Mouse (Mus musculus): ENCODE results near the gene Tlx2. TPM values are rescaled to one million over a fixed set of nuclear protein-coding genes. Genes with fewer than 3 reads are reported as not detected.

Gene Tlx2
- not detected for total RNA-seq (2021)
- long read RNA-seq, experiment 1: 0 reads
- long read RNA-seq, experiment 2: 0 reads

DNA sequence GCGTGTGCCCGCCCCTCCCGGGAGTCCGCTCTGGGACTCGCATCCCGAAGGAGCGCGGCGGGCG, at the start of gene Tlx2:
TSS of gene Tlx2 (minus strand) at position 47 of the 64 bp plus-strand sequence.
- DNase-seq (ENCODE audit: low spot score in 2 of 2): no peak

- DNase-seq (ENCODE audit: low spot score in 2 of 2): no peak
These were observed 49.6 kb upstream of the Tlx2 start for GRCm38 (mm10) chr6:83119734-83120051.

GRCm38 (mm10) chr6:83118825-83119733, 49.0 kb upstream of the Tlx2 start:
- no peak for DNase-seq (ENCODE audit: low spot score in 2 of 2)

DNA sequence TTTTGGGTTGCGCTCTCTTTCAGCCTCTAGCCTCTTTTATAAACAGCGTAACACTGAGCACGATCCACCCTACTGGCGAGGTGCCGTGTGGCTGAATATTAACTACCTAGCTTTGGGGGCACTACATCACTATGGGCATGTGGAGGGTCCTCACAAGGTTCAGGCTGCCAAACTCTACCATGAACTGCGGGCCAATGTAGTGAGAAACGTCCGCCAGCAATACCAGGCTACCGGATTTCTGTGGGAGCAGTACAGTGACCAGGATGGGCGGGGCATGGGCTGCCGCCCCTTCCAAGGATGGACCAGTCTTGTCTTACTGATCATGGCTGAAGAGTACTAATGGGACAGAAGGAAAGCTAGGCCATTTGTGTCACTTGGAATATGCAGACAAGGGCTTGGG, 48.3 kb upstream of the Tlx2 start:
- no peak for DNase-seq (ENCODE audit: low spot score in 2 of 2)

- DNase-seq (ENCODE audit: low spot score in 2 of 2): no peak
These were observed 47.5 kb upstream of the Tlx2 start for GRCm38 (mm10) chr6:83117616-83118015.

- DNase-seq (ENCODE audit: low spot score in 2 of 2): no peak
These were observed 47.0 kb upstream of the Tlx2 start for GRCm38 (mm10) chr6:83117165-83117438.

DNA sequence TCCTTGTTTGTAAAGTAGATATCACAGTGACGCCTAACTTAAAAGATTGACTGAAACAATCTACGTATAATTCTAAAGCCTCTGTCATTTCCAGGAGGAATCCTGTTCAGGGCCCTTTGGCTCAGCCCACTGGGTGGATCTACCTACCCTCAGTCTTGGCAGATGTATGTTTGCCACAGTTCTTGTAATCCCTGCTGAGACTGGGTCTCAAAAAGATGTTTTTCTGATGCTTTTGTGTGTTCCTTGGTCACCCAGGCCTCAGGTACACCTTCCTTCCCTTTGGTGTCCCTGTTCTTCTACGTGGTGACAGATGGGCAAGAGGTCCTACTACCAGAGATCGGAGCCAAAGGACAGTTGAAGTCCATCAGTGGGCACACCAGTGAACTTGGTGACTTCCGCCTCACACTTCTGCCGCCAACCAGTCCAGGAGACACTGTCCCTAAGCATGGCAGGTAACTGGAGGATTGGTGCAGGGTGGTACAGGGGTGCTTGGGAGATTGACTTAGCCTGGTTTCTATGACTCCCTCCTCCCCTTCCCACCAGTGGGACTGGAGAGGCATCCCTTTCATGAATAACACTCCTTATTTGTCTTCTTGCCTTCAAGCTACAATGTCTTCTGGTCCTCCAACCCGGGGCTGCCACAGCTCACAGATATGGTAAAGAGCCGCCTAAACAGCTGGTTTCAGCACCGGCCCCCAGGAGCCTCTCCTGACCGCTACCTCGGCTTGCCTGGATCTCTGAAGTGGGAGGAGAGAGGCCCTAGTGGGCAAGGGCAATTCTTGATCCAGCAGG, 46.5 kb upstream of the Tlx2 start:
- no peak for DNase-seq (ENCODE audit: low spot score in 2 of 2)

DNA sequence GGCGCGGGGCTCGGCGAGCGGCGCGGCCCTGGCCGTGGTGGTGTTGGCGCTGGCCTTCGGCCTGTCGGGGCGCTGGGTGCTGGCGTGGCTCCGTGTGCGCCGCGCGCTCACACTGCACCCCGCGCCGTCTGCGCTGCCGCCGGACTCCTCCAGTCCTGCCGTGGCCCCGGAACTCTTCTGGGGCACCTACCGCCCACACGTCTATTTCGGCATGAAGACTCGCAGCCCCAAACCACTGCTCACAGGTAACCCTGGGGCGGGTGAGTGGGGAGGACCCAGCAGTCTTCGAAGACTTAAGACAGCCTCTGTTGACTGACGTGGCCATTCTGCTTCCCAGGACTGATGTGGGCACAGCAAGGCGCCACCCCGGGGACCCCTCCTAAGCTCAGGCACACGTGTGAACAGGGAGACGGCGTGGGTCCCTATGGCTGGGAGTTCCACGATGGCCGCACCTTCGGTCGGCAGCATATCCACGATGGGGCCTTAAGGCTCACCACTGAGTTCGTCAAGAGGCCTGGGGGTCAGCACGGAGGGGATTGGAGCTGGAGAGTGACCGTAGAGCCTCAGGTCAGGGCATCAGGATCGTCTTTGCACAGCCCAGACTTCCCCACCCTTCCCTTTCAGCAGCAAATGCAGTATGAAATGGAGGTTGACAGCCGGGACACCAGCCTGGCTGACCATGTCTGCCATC, 45.7 kb upstream of the Tlx2 start:
- peak in 1 of 2 experiments; percentile 17 for DNase-seq (ENCODE audit: low spot score in 2 of 2)

- peak; percentile 88 to 93 for DNase-seq (ENCODE audit: low spot score in 2 of 2)
These were observed 45.0 kb upstream of the Tlx2 start, which contains the start of gene Mogs for GRCm38 (mm10) chr6:83115011-83115671. Gene Mogs, plus strand, starts transcription at chr6:83115496.

- DNase-seq (ENCODE audit: low spot score in 2 of 2): no peak
These were observed 41.5 kb upstream of the Tlx2 start for GRCm38 (mm10) chr6:83111510-83112136.

- peak; percentile 78 to 82 for DNase-seq (ENCODE audit: low spot score in 2 of 2)
These were observed 38.9 kb upstream of the Tlx2 start, which contains the start of gene Mrpl53 for GRCm38 (mm10) chr6:83108762-83109668. Gene Mrpl53, plus strand, starts transcription at chr6:83109040.

GRCm38 (mm10) chr6:83107566-83108400, 37.7 kb upstream of the Tlx2 start:
- peak in 1 of 2 experiments; percentile 67 for DNase-seq (ENCODE audit: low spot score in 2 of 2)

DNA sequence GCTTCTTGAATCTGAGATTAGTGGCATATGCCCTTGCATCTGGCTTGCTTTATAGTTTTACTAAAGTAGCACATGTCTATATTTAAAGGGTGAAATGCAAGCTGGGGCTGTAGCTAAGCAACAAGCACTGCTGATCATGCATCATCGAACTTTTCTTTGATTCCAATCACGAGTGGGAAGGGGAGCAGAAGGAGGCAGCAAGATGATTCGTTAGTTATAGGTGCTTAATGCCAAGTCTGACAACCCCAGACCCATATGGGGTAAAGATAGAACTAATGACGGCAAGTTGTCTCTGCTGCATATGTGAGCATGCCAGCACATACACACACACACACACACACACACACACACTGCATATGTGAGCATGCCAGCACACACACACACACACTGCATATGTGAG, 34.1 kb upstream of the Tlx2 start:
- peak; percentile 24 to 77 for DNase-seq (ENCODE audit: low spot score in 2 of 2)

GRCm38 (mm10) chr6:83103130-83103650, 33.1 kb upstream of the Tlx2 start:
- no peak for DNase-seq (ENCODE audit: low spot score in 2 of 2)

GRCm38 (mm10) chr6:83101688-83102556, 31.8 kb upstream of the Tlx2 start:
- DNase-seq (ENCODE audit: low spot score in 2 of 2): peak in 1 of 2 experiments; percentile 58

DNA sequence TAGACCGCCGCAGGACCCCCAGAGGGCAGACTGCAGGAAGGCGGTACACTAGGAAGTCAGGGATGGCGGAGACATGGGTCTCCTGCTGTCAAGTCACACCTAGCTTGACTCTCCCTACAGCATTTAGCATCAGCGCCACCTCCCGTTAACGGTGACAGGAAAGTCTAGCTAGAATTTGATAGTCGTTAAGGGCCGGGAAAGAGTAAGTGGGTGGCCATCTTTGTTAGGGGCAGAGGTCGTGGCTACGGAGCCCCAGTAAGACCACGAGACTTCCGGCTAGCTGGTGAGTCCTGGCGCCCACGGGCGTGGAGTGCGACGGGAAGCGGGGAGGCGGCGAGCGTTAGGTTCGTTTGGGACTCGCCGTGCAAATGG, 31.2 kb upstream of the Tlx2 start, which contains the start of the genes Ccdc142 and Gm42688:
TSS of gene Ccdc142 (plus strand) at position 286 of the 372 bp plus-strand sequence.
TSS of gene Gm42688 (plus strand) at position 302 of the 372 bp plus-strand sequence.
- peak; percentile 87 to 94 for DNase-seq (ENCODE audit: low spot score in 2 of 2)

DNA sequence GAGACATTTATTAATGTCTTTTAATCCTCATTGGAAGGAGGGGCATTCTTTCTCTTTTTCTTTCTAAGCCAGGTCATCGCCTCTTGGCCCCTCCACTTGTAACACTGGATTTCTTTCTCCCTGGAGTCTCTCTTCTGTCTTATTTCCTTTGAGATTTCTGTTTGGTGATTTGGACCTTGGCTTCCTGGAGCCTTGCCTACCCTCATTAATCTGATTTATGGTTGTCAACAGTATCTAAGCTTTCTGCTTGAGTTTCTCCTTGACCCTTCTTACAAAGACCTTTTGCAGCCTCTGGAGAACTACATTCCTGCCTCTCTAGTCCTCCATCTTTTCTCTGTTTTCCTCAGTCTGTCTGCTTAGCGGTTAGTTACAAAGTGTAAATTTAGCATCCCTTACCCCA, 28.3 kb upstream of the Tlx2 start:
- no peak for DNase-seq (ENCODE audit: low spot score in 2 of 2)

DNA sequence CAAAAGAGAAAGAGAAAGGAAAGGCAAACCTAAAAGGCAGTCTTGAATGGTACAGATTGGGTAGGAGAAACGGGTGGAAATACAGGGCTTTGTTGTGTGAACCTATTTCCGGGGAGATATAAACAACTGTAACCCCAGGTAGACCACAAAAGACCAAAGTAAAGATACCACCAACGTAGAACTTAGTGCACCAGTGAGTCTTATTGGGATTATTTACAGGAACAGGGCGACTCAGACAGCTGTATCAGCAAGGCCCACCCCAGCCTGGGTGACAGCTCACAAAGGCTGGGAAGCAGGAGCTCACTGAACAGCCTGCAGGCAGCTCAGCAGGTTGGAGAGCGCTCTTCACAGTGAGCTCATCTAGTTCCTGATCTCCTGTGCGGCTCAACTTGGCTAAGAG, 25.9 kb upstream of the Tlx2 start:
- no peak for DNase-seq (ENCODE audit: low spot score in 2 of 2)
